Mouse (Mus musculus) lung, embryonic 14.5 days (tissue): ENCODE measurements at regions not wholly inside any gene's neighbourhood (a gene's known extent, or its start where the extent isn't known, plus 50 kb on each side); places are given as distances from the start of the nearest gene placed in this dataset.
A peak's percentile ranks its signal among the peaks of the same experiment; 100 is the strongest.

Experiments
- ATAC-seq: fragments of 200-750 bp; cut with Nextera tagmentation; 2 replicates; pipeline ENCODE4 v1.8.0; 2017; ENCODE audit warnings: mild to moderate bottlenecking, moderate TSS enrichment, moderate library complexity; ENCODE audit not compliant: insufficient read depth
- DNase-seq: peaks from one replicate; pipeline ENCODE4 v3.0.0-alpha.2; 2015
- H3K27ac ChIP-seq: fragments of 300-500 bp; sonication (generic); 2 replicates; pipeline ENCODE4 v1.5.1; 2014; ENCODE audit warnings: low read depth, mild to moderate bottlenecking, moderate library complexity
- H3K27me3 ChIP-seq: fragments of 300-500 bp; sonication (generic); 2 replicates; pipeline ENCODE4 v1.6.1; 2014; ENCODE audit warnings: low read length, control low read depth; ENCODE audit not compliant: insufficient read depth
- H3K36me3 ChIP-seq: fragments of 300-500 bp; sonication (generic); 2 replicates; pipeline ENCODE4 v1.6.1; 2014; ENCODE audit warnings: control low read depth; ENCODE audit not compliant: insufficient read depth
- H3K4me1 ChIP-seq: fragments of 300-500 bp; sonication (generic); 2 replicates; pipeline ENCODE4 v1.6.1; 2014; ENCODE audit warnings: antibody characterized with exemption, control low read depth; ENCODE audit not compliant: insufficient read depth
- H3K4me2 ChIP-seq: fragments of 300-500 bp; sonication (generic); 2 replicates; pipeline ENCODE4 v1.6.1; 2014; ENCODE audit warnings: mild to moderate bottlenecking
- H3K4me3 ChIP-seq: fragments of 300-500 bp; sonication (generic); 2 replicates; pipeline ENCODE4 v1.5.1; 2014; ENCODE audit warnings: low read depth, low read length
- H3K9ac ChIP-seq: fragments of 300-500 bp; sonication (generic); 2 replicates; pipeline ENCODE4 v1.6.1; 2014
- H3K9me3 ChIP-seq: fragments of 300-500 bp; sonication (generic); 2 replicates; pipeline ENCODE4 v1.6.1; 2016; ENCODE audit warnings: low read depth, low read length, control low read depth
- CTCF ChIP-seq: IDR thresholded peaks from 2 replicates; pipeline ENCODE4 v1.5.1; 2016; ENCODE audit warnings: antibody characterized with exemption, low read depth
- WGBS: fragments of 180-500 bp; shearing (Covaris S2); extraction: QIAGEN DNeasy Blood & Tissue Kit; methylation state at CpG from one replicate; pipeline ENCODE4 v1.1.7; 2014; 5-methylcytosine and 5-hydroxymethylcytosine counted together

GRCm38 (mm10) chr15:14418532-14418931, 1245.1 kb upstream of the Cdh6 start:
- DNase-seq (peak; percentile 30), ATAC-seq (no peak)
- H3K9me3 ChIP-seq, result no peaks in the 10 kb centered on the region
- no peak overlapping the region for H3K9ac ChIP-seq
- no peaks in the 10 kb centered on the region for H3K36me3 ChIP-seq
- TF ChIP-seq CTCF, result no peak
- 38% methylated on average over 5 of the region's 5 CpGs for WGBS
- no peak overlapping the region for H3K4me3 ChIP-seq
- no peaks in the 10 kb centered on the region for H3K27me3 ChIP-seq
- no peak overlapping the region for H3K4me2 ChIP-seq
- H3K27ac ChIP-seq, result no peak overlapping the region
- H3K4me1 ChIP-seq, result no peaks in the 10 kb centered on the region

- no peak for ATAC-seq
- H3K27ac ChIP-seq, result no peak overlapping the region
- no peaks in the 10 kb centered on the region for H3K4me1 ChIP-seq
- H3K4me3 ChIP-seq, result no peak overlapping the region
- no peaks in the 10 kb centered on the region for H3K27me3 ChIP-seq
- no peaks in the 10 kb centered on the region for H3K36me3 ChIP-seq
- 64% methylated on average over 1 of the region's 1 CpGs for WGBS
- no peak overlapping the region for H3K9ac ChIP-seq
- no peak overlapping the region for H3K4me2 ChIP-seq
- TF ChIP-seq CTCF, result no peak
- DNase-seq, result no peak
- H3K9me3 ChIP-seq, result no peaks in the 10 kb centered on the region
These were observed 1211.9 kb upstream of the Cdh6 start for GRCm38 (mm10) chr15:14385347-14385746.

- H3K9ac ChIP-seq, result no peak overlapping the region
- H3K4me3 ChIP-seq, result no peak overlapping the region
- ATAC-seq (no peak), DNase-seq (no peak)
- H3K4me2 ChIP-seq, result no peak overlapping the region
- H3K9me3 ChIP-seq, result no peaks in the 10 kb centered on the region
- no peaks in the 10 kb centered on the region for H3K27me3 ChIP-seq
- no peaks in the 10 kb centered on the region for H3K4me1 ChIP-seq
- no peak overlapping the region for H3K27ac ChIP-seq
- TF ChIP-seq CTCF, result no peak
- no peaks in the 10 kb centered on the region for H3K36me3 ChIP-seq
These were observed 1204.9 kb upstream of the Cdh6 start for GRCm38 (mm10) chr15:14378340-14378739.
